Mouse (Mus musculus) kidney, adult 2 months (tissue): ENCODE results near the gene Alg14. TPM values are rescaled to one million over a fixed set of nuclear protein-coding genes. Genes with fewer than 3 reads are reported as not detected.

Experiments
- DNase-seq: peaks from one replicate; pipeline ENCODE4 v3.0.0; 2021
- H3K27ac ChIP-seq: fragments of 200-500 bp; 2 replicates; pipeline ENCODE4 v1.5.1; 2012; ENCODE audit warnings: low read depth, low read length, control low read depth, inconsistent platforms; ENCODE audit not compliant: insufficient read depth
- H3K27me3 ChIP-seq: fragments of 200-500 bp; replicated peaks from 2 replicates; pipeline ENCODE4 v1.6.1; 2012; ENCODE audit warnings: mild to moderate bottlenecking, moderate library complexity, low read length, inconsistent platforms; ENCODE audit not compliant: control insufficient read depth, insufficient read depth
- H3K36me3 ChIP-seq: fragments of 200-500 bp; 2 replicates; pipeline ENCODE4 v1.6.1; 2012; ENCODE audit warnings: mild to moderate bottlenecking, moderate library complexity, low read length, inconsistent platforms; ENCODE audit not compliant: control insufficient read depth, insufficient read depth
- H3K4me1 ChIP-seq: fragments of 200-500 bp; 2 replicates; pipeline ENCODE4 v1.6.1; 2011; ENCODE audit warnings: low read length; ENCODE audit not compliant: control insufficient read depth, insufficient read depth
- H3K4me3 ChIP-seq: fragments of 200-500 bp; 2 replicates; pipeline ENCODE4 v1.5.1; 2011; ENCODE audit warnings: mild to moderate bottlenecking, low read depth, low read length, control low read depth; ENCODE audit not compliant: insufficient read depth
- CTCF ChIP-seq: fragments of 200-500 bp; conservative IDR thresholded peaks from 2 replicates; pipeline ENCODE4 v1.5.1; 2011; ENCODE audit warnings: low read depth, mild to moderate bottlenecking, control low read depth, low read length, moderate library complexity, mixed read lengths; ENCODE audit not compliant: insufficient read depth, insufficient read length
- POLR2A ChIP-seq: fragments of 200-500 bp; IDR thresholded peaks from one replicate; pipeline ENCODE4 v1.6.1; 2011; ENCODE audit warnings: low read depth, low read length, control low read depth
- WGBS: fragments of 180-500 bp; shearing (Covaris S2); methylation state at CpG from one replicate; pipeline ENCODE4 v1.1.7; 2018; 5-methylcytosine and 5-hydroxymethylcytosine counted together
- polyA plus RNA-seq: library from polyadenylated mRNA; depleted of rRNA; stranded (reverse); fragments of >200 nt; gene quantifications from 2 replicates; pipeline ENCODE4 v1.2.3, GENCODE M21; 2012

Alg14 gene
- polyA plus RNA-seq, 1 experiment = 22.9 TPM

GRCm38 (mm10) chr3:121375541-121376129 is 84.1 kb downstream of the Alg14 start:
- TF ChIP-seq POLR2A (no peak), CTCF (no peak)
- no peaks in the 10 kb centered on the region for H3K36me3 ChIP-seq
- H3K27ac ChIP-seq = no peak overlapping the region
- no peak overlapping the region for H3K4me3 ChIP-seq
- peak; percentile 26 for DNase-seq
- 57% methylated on average over 7 of the region's 7 CpGs for WGBS
- peaks cover 12% of the 10 kb centered on the region for H3K4me1 ChIP-seq
- no peaks in the 10 kb centered on the region for H3K27me3 ChIP-seq

GRCm38 (mm10) chr3:121378708-121379612 is 87.4 kb downstream of the Alg14 start:
- Histone ChIP-seq H3K27ac (peak overlapping the region; percentile 29), H3K27me3 (no peaks in the 10 kb centered on the region), H3K4me1 (peaks cover 12% of the 10 kb centered on the region), H3K36me3 (no peaks in the 10 kb centered on the region), H3K4me3 (no peak overlapping the region)
- 45% methylated on average over 15 of the region's 15 CpGs for WGBS
- TF ChIP-seq CTCF (no peak), POLR2A (no peak)
- peak; percentile 96 for DNase-seq

- TF ChIP-seq CTCF (no peak), POLR2A (no peak)
- 91% methylated on average over 5 of the region's 5 CpGs for WGBS
Measured at GRCm38 (mm10) chr3:121379699-121380098, 88.1 kb downstream of the Alg14 start.

GRCm38 (mm10) chr3:121387471-121388009 is 96.0 kb downstream of the Alg14 start:
- 73% methylated on average over 3 of the region's 3 CpGs for WGBS
- no peak overlapping the region for H3K27ac ChIP-seq
- no peaks in the 10 kb centered on the region for H3K27me3 ChIP-seq
- no peak overlapping the region for H3K4me3 ChIP-seq
- H3K4me1 ChIP-seq = no peaks in the 10 kb centered on the region
- H3K36me3 ChIP-seq = no peaks in the 10 kb centered on the region
- TF ChIP-seq CTCF = no peak
- no peak for TF ChIP-seq POLR2A
- DNase-seq = no peak

More at GRCm38 (mm10) chr3:121379699-121380098, 88.1 kb downstream of the Alg14 start:
- no peak for DNase-seq
- Histone ChIP-seq H3K4me1 (peaks cover 12% of the 10 kb centered on the region), H3K27me3 (no peaks in the 10 kb centered on the region), H3K36me3 (no peaks in the 10 kb centered on the region), H3K27ac (no peak overlapping the region), H3K4me3 (no peak overlapping the region)

- no peak for TF ChIP-seq POLR2A
- no peak for TF ChIP-seq CTCF
- 81% methylated on average over 8 of the region's 8 CpGs for WGBS
- Histone ChIP-seq H3K4me3 (no peak overlapping the region), H3K36me3 (no peaks in the 10 kb centered on the region), H3K27ac (no peak overlapping the region), H3K27me3 (no peaks in the 10 kb centered on the region), H3K4me1 (no peaks in the 10 kb centered on the region)
- DNase-seq = no peak
Measured at GRCm38 (mm10) chr3:121389366-121389765, 97.8 kb downstream of the Alg14 start.

GRCm38 (mm10) chr3:121389860-121390530 is 98.4 kb downstream of the Alg14 start:
- Histone ChIP-seq H3K4me1 (no peaks in the 10 kb centered on the region), H3K27me3 (no peaks in the 10 kb centered on the region), H3K36me3 (no peaks in the 10 kb centered on the region), H3K4me3 (no peak overlapping the region), H3K27ac (no peak overlapping the region)
- TF ChIP-seq CTCF (no peak), POLR2A (no peak)
- 39% methylated on average over 17 of the region's 17 CpGs for WGBS
- DNase-seq = peak; percentile 43

GRCm38 (mm10) chr3:121390724-121391123 is 99.2 kb downstream of the Alg14 start:
- Histone ChIP-seq H3K27ac (no peak overlapping the region), H3K4me3 (no peak overlapping the region), H3K36me3 (no peaks in the 10 kb centered on the region), H3K4me1 (no peaks in the 10 kb centered on the region), H3K27me3 (no peaks in the 10 kb centered on the region)
- 77% methylated on average over 7 of the region's 7 CpGs for WGBS
- TF ChIP-seq CTCF (no peak), POLR2A (no peak)
- peak; percentile 23 for DNase-seq
